Mouse (Mus musculus): ENCODE data around the gene Meaf6. TPM values are rescaled to one million over a fixed set of nuclear protein-coding genes. Genes with fewer than 3 reads are reported as not detected.

Meaf6 gene
- polyA plus RNA-seq, 1 experiment from 2014 or later = 23.0 TPM

GRCm38 (mm10) chr4:125114638-125115037 lies 29.7 kb downstream of the Meaf6 start:
- Histone ChIP-seq H3K4me3 (ENCODE audit: low read depth, low read length) (no peak overlapping the region), H3K4me2 (replicated peaks; ENCODE audit: low read depth) (peak overlapping the region; percentile 39), H3K27me3 (replicated peaks; ENCODE audit: control insufficient read depth, insufficient read depth, low read length) (no peaks in the 10 kb centered on the region), H3K9ac (ENCODE audit: low read depth, low read length) (no peak overlapping the region), H3K36me3 (ENCODE audit: control insufficient read depth, insufficient read depth) (peaks cover 13% of the 10 kb centered on the region), H3K27ac (ENCODE audit: low read depth, low read length) (0 out of 2 replicates have a peak overlapping the region, but pooled peaks have one; percentile 4), H3K9me3 (ENCODE audit: control insufficient read depth) (no peaks in the 10 kb centered on the region), H3K4me1 (replicated peaks; ENCODE audit: control insufficient read depth, insufficient read depth, low read length) (peaks cover 4% of the 10 kb centered on the region; the same call in 1 of the 2 replicates)
- ATAC-seq = peak; percentile 46
- WGBS = 4% methylated on average over 6 of the region's 6 CpGs
- peak; percentile 96 for TF ChIP-seq CTCF (IDR thresholded peaks at IDR 0.05; ENCODE audit: low read depth)

DNA sequence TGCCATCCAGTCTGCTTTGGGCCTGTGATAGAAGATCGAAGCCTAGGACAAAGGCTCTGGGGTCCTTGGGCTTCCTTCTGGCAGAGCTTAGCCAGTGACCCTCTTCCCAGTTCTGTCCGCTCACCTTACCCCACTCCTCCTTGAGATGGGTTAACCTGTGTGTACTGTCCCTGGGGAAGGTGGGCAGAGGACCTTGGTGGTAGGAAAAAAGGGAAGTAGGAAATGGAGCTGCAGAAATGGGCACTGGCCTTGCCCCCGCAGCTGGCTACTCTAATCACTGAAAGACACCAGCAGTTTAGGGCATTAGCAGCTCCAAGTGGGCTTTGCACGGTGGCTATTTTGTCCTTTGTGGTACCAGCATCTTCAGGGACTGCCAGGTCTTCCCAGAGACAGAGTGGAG lies 30.1 kb downstream of the Meaf6 start:
- ATAC-seq = no peak
- TF ChIP-seq CTCF (IDR thresholded peaks at IDR 0.05; ENCODE audit: low read depth) = no peak
- H3K27ac ChIP-seq (ENCODE audit: low read depth, low read length) = 0 out of 2 replicates have a peak overlapping the region, but pooled peaks have one; percentile 4
- H3K4me1 ChIP-seq (replicated peaks; ENCODE audit: control insufficient read depth, insufficient read depth, low read length) = peaks cover 4% of the 10 kb centered on the region; the same call in 1 of the 2 replicates
- no peaks in the 10 kb centered on the region for H3K9me3 ChIP-seq (ENCODE audit: control insufficient read depth)
- H3K4me2 ChIP-seq (replicated peaks; ENCODE audit: low read depth) = peak overlapping the region; percentile 39; the same call in 1 of the 2 replicates
- H3K27me3 ChIP-seq (replicated peaks; ENCODE audit: control insufficient read depth, insufficient read depth, low read length) = no peaks in the 10 kb centered on the region
- H3K4me3 ChIP-seq (ENCODE audit: low read depth, low read length) = no peak overlapping the region
- no peak overlapping the region for H3K9ac ChIP-seq (ENCODE audit: low read depth, low read length)
- WGBS = 75% methylated on average over 4 of the region's 4 CpGs
- H3K36me3 ChIP-seq (ENCODE audit: control insufficient read depth, insufficient read depth) = peaks cover 18% of the 10 kb centered on the region

GRCm38 (mm10) chr4:125115710-125116089 lies 30.8 kb downstream of the Meaf6 start:
- H3K9ac ChIP-seq (ENCODE audit: low read depth, low read length) = no peak overlapping the region

DNA sequence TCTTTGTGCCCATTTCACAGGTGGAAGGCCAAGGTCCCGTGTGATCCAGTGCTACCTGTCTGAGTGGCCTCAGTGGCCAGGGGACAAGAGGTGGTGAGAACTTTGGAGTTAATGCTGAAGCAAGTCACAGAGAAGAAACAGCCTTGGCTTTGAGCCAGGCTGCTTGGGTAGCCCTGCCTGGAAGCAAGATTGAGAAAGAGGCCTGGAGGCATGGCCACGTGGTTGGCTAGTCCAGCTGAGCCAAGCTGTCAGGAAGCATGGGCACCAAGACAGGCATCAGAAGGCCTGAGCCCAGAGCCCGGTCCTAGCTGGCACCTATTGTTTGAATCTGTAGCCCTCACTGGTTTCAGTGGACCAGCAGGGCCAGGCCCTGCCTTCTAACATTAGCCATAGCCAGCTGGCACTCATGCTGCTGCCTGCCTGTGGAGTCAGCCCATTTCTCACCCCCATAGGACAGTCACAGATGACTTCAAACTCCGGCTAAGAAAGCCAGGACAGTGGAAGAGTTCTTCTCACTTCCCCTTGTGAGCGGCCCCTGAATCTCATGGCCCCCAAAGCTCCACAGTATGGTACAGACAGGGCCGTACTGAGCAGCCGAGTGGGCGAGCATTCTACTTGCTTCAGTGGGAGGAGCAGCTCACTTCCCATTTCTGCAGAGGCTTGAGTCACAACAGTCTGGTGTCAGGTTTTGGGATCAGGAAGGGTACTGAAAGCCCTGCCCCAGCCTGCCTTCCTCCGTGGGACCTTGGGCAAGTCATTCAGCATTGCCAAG lies 31.3 kb downstream of the Meaf6 start:
- Histone ChIP-seq H3K4me1 (replicated peaks; ENCODE audit: control insufficient read depth, insufficient read depth, low read length) (peaks cover 4% of the 10 kb centered on the region; the same call in 1 of the 2 replicates), H3K4me2 (replicated peaks; ENCODE audit: low read depth) (no peak overlapping the region; the same call in 1 of the 2 replicates), H3K4me3 (ENCODE audit: low read depth, low read length) (no peak overlapping the region), H3K9me3 (ENCODE audit: control insufficient read depth) (no peaks in the 10 kb centered on the region), H3K27me3 (replicated peaks; ENCODE audit: control insufficient read depth, insufficient read depth, low read length) (no peaks in the 10 kb centered on the region), H3K9ac (ENCODE audit: low read depth, low read length) (no peak overlapping the region), H3K36me3 (ENCODE audit: control insufficient read depth, insufficient read depth) (peaks cover 29% of the 10 kb centered on the region), H3K27ac (ENCODE audit: low read depth, low read length) (peak overlapping the region; percentile 77)
- WGBS = 57% methylated on average over 9 of the region's 9 CpGs
- peak; percentile 66 for ATAC-seq
- no peak for TF ChIP-seq CTCF (IDR thresholded peaks at IDR 0.05; ENCODE audit: low read depth)

More at GRCm38 (mm10) chr4:125115710-125116089, 30.8 kb downstream of the Meaf6 start:
- no peak for TF ChIP-seq CTCF (IDR thresholded peaks at IDR 0.05; ENCODE audit: low read depth)
- no peak overlapping the region; the same call in 1 of the 2 replicates for H3K4me2 ChIP-seq (replicated peaks; ENCODE audit: low read depth)
- H3K9me3 ChIP-seq (ENCODE audit: control insufficient read depth) = no peaks in the 10 kb centered on the region
- 13% methylated on average over 6 of the region's 6 CpGs for WGBS
- peak; percentile 84 for ATAC-seq
- H3K4me1 ChIP-seq (replicated peaks; ENCODE audit: control insufficient read depth, insufficient read depth, low read length) = peaks cover 4% of the 10 kb centered on the region; the same call in 1 of the 2 replicates
- peak overlapping the region; percentile 77 for H3K27ac ChIP-seq (ENCODE audit: low read depth, low read length)
- no peak overlapping the region for H3K4me3 ChIP-seq (ENCODE audit: low read depth, low read length)
- H3K36me3 ChIP-seq (ENCODE audit: control insufficient read depth, insufficient read depth) = peaks cover 24% of the 10 kb centered on the region
- H3K27me3 ChIP-seq (replicated peaks; ENCODE audit: control insufficient read depth, insufficient read depth, low read length) = no peaks in the 10 kb centered on the region

DNA sequence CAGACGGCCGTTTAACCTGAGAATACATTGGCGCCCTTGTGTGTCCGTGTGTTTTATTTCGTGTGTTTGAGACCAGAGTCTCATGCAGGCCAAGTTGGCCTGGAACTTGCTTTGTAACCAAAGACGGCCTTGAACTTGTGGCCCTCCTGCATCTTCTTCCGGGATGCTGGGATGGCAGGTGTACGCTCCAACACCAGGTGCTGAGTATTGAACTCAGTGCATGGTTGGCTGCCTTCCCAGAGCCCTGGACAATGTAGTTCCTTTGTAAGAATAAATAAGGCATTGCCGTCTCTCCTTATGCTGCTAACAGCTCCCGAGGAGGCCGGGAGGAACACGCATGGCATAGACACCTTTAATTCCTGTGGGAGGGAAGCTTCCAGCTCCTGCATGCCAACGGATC lies 32.0 kb downstream of the Meaf6 start:
- Histone ChIP-seq H3K9me3 (ENCODE audit: control insufficient read depth) (no peaks in the 10 kb centered on the region), H3K9ac (ENCODE audit: low read depth, low read length) (no peak overlapping the region), H3K4me1 (replicated peaks; ENCODE audit: control insufficient read depth, insufficient read depth, low read length) (peaks cover 9% of the 10 kb centered on the region; the same call in 1 of the 2 replicates), H3K27ac (ENCODE audit: low read depth, low read length) (no peak overlapping the region; the same call in 1 of the 2 replicates), H3K27me3 (replicated peaks; ENCODE audit: control insufficient read depth, insufficient read depth, low read length) (no peaks in the 10 kb centered on the region), H3K4me3 (ENCODE audit: low read depth, low read length) (no peak overlapping the region), H3K36me3 (ENCODE audit: control insufficient read depth, insufficient read depth) (peaks cover 26% of the 10 kb centered on the region), H3K4me2 (replicated peaks; ENCODE audit: low read depth) (no peak overlapping the region)
- TF ChIP-seq CTCF (IDR thresholded peaks at IDR 0.05; ENCODE audit: low read depth) = no peak
- no peak for ATAC-seq
- 48% methylated on average over 13 of the region's 13 CpGs for WGBS

DNA sequence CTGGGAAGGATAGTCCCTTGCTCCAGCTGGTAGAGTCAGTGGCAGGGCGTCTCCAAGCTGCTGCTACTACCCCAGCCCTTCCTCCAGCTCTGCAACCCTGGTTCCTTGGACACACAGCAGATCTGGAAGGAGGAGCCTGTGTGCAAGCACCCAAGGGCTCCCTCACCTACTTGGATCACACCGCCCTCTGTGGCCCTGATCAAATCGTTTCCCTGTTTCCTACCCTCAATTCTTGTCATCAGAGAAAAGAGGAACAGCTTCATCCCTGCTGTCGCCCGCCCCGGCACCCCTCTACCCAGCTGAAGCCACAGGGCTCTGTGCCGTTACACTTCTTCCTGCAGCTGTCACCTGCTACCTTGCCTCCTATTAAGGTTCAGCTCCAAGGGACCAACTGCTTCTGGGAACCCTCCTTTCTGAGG lies 33.0 kb downstream of the Meaf6 start:
- H3K27ac ChIP-seq (ENCODE audit: low read depth, low read length) = no peak overlapping the region
- no peaks in the 10 kb centered on the region for H3K27me3 ChIP-seq (replicated peaks; ENCODE audit: control insufficient read depth, insufficient read depth, low read length)
- H3K36me3 ChIP-seq (ENCODE audit: control insufficient read depth, insufficient read depth) = peaks cover 26% of the 10 kb centered on the region
- 0 out of 2 replicates have a peak, but pooled peaks have one; percentile 9 for TF ChIP-seq CTCF (IDR thresholded peaks at IDR 0.05; ENCODE audit: low read depth)
- H3K4me3 ChIP-seq (ENCODE audit: low read depth, low read length) = no peak overlapping the region
- H3K9me3 ChIP-seq (ENCODE audit: control insufficient read depth) = no peaks in the 10 kb centered on the region
- ATAC-seq = no peak
- peaks cover 15% of the 10 kb centered on the region; the same call in 1 of the 2 replicates for H3K4me1 ChIP-seq (replicated peaks; ENCODE audit: control insufficient read depth, insufficient read depth, low read length)
- H3K4me2 ChIP-seq (replicated peaks; ENCODE audit: low read depth) = no peak overlapping the region
- WGBS = 81% methylated on average over 7 of the region's 7 CpGs
- H3K9ac ChIP-seq (ENCODE audit: low read depth, low read length) = no peak overlapping the region
